Mouse (Mus musculus): ENCODE measurements around the gene Rabgap1l.

DNA sequence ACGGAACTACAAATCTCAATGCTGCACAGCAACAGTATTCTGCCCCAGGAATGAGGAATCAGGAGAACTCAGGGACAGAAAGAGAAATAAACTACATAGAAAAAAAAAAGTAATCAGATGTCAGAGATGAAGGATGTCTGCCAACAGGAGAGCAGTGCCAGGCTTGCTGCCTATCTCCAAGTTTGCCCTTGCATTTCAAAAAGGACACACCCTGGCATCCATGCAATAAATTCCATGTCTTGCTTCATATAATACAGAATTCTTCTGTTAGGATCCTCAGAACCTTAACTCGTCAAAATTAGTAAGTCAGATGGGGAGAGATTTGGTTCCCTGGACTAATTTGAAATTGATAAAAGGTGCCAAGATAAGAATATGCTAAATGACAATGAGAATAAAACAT, 492.3 kb downstream of the Rabgap1l start:
- no peak for TF ChIP-seq GATA1 (IDR thresholded peaks at IDR 0.05; ENCODE audit: borderline replicate concordance, low read length)
- TF ChIP-seq FLI1 (IDR thresholded peaks at IDR 0.05; ENCODE audit: low read length): no peak
